Mouse (Mus musculus) heart, postnatal 0 days (tissue): Measurements from ENCODE around the gene Gm37240. TPM values are rescaled to one million over a fixed set of nuclear protein-coding genes. Genes with fewer than 3 reads are reported as not detected.

Source experiments
- ATAC-seq: fragments of 200-750 bp; cut with Nextera tagmentation; 2 replicates; pipeline ENCODE4 v1.8.0; 2017; ENCODE audit warnings: low read depth, moderate number of reproducible peaks, moderate library complexity; ENCODE audit not compliant: insufficient read depth
- DNase-seq: peaks from one replicate; pipeline ENCODE4 v3.0.0-alpha.2; 2016; ENCODE audit warnings: low spot score
- H3K27ac ChIP-seq: fragments of 300-500 bp; sonication (generic); 2 replicates; pipeline ENCODE4 v1.5.1; 2014; ENCODE audit warnings: low read depth, mild to moderate bottlenecking
- H3K27me3 ChIP-seq: fragments of 300-500 bp; sonication (generic); 2 replicates; pipeline ENCODE4 v1.6.1; 2014; ENCODE audit warnings: low read length, mixed read lengths; ENCODE audit not compliant: control insufficient read depth, insufficient read depth
- H3K36me3 ChIP-seq: fragments of 300-500 bp; sonication (generic); replicated peaks from 2 replicates; pipeline ENCODE4 v1.6.1; 2014; ENCODE audit warnings: low read length, mixed read lengths; ENCODE audit not compliant: control insufficient read depth, insufficient read depth
- H3K4me1 ChIP-seq: fragments of 300-500 bp; sonication (generic); 2 replicates; pipeline ENCODE4 v1.6.1; 2014; ENCODE audit warnings: antibody characterized with exemption; ENCODE audit not compliant: control insufficient read depth, insufficient read depth
- H3K4me2 ChIP-seq: fragments of 300-500 bp; sonication (generic); 2 replicates; pipeline ENCODE4 v1.6.1; 2014; ENCODE audit warnings: low read depth, mild to moderate bottlenecking, low read length, moderate library complexity
- H3K4me3 ChIP-seq: fragments of 300-500 bp; sonication (generic); 2 replicates; pipeline ENCODE4 v1.5.1; 2014; ENCODE audit warnings: low read depth, low read length
- H3K9ac ChIP-seq: fragments of 300-500 bp; sonication (generic); replicated peaks from 2 replicates; pipeline ENCODE4 v1.6.1; 2014; ENCODE audit warnings: low read depth, low read length, mixed read lengths
- H3K9me3 ChIP-seq: fragments of 300-500 bp; sonication (generic); replicated peaks from 2 replicates; pipeline ENCODE4 v1.6.1; 2016; ENCODE audit warnings: low read length; ENCODE audit not compliant: control insufficient read depth
- CTCF ChIP-seq: IDR thresholded peaks from 2 replicates; pipeline ENCODE4 v1.5.1; 2016; ENCODE audit warnings: antibody characterized with exemption, control low read depth, low read depth
- EP300 ChIP-seq: IDR thresholded peaks from 2 replicates; pipeline ENCODE4 v1.6.1; 2016; ENCODE audit warnings: antibody characterized with exemption, low read depth
- WGBS: fragments of 180-500 bp; shearing (Covaris S2); extraction: QIAGEN DNeasy Blood & Tissue Kit; methylation state at CpG from one replicate; pipeline ENCODE4 v1.1.7; 2014; 5-methylcytosine and 5-hydroxymethylcytosine counted together
- polyA plus RNA-seq: library from polyadenylated mRNA; unstranded; fragments of >200 nt; fragmentation: Nextera tagmentation; extraction: Ambion mirVana; gene quantifications from 2 replicates; pipeline ENCODE4 v1.2.1, GENCODE M21; 2015
- total RNA-seq: library from RNA; depleted of rRNA; stranded (reverse); fragments of >200 nt; gene quantifications from 2 replicates; pipeline ENCODE4 v1.2.3, GENCODE M21; 2014; ENCODE audit warnings: low replicate concordance

Gm37240 gene
- total and polyA plus RNA-seq, 2 experiments from 2014 or later, result 21.7 to 72.1 TPM

GRCm38 (mm10) chr3:85080882-85081558, 806.3 kb downstream of the Gm37240 start:
- no peak overlapping the region for H3K27ac ChIP-seq
- H3K9ac ChIP-seq, result no peak overlapping the region
- no peak for ATAC-seq
- no peaks in the 10 kb centered on the region for H3K36me3 ChIP-seq
- H3K4me1 ChIP-seq, result no peaks in the 10 kb centered on the region
- TF ChIP-seq CTCF, result no peak
- H3K4me3 ChIP-seq, result no peak overlapping the region
- no peaks in the 10 kb centered on the region for H3K9me3 ChIP-seq
- no peaks in the 10 kb centered on the region for H3K27me3 ChIP-seq
- DNase-seq, result no peak
- H3K4me2 ChIP-seq, result no peak overlapping the region
- WGBS, result 81% methylated on average over 21 of the region's 21 CpGs

GRCm38 (mm10) chr3:85064113-85064512, 823.2 kb downstream of the Gm37240 start:
- Histone ChIP-seq H3K9me3 (no peaks in the 10 kb centered on the region), H3K27ac (no peak overlapping the region), H3K36me3 (no peaks in the 10 kb centered on the region), H3K9ac (no peak overlapping the region), H3K27me3 (no peaks in the 10 kb centered on the region), H3K4me2 (no peak overlapping the region), H3K4me3 (no peak overlapping the region), H3K4me1 (no peaks in the 10 kb centered on the region)
- TF ChIP-seq CTCF (no peak), EP300 (no peak)
- WGBS, result 32% methylated on average over 7 of the region's 7 CpGs
- DNase-seq, result peak; percentile 7
- ATAC-seq, result no peak

GRCm38 (mm10) chr3:85060153-85060552, 827.2 kb downstream of the Gm37240 start:
- H3K9me3 ChIP-seq, result no peaks in the 10 kb centered on the region
- no peak for TF ChIP-seq CTCF
- no peak for TF ChIP-seq EP300
- 84% methylated on average over 7 of the region's 7 CpGs for WGBS

GRCm38 (mm10) chr3:85057245-85057644, 830.1 kb downstream of the Gm37240 start:
- Histone ChIP-seq H3K27me3 (no peaks in the 10 kb centered on the region), H3K9ac (no peak overlapping the region), H3K4me1 (no peaks in the 10 kb centered on the region), H3K4me3 (no peak overlapping the region), H3K36me3 (no peaks in the 10 kb centered on the region), H3K4me2 (no peak overlapping the region), H3K27ac (no peak overlapping the region), H3K9me3 (no peaks in the 10 kb centered on the region)
- ATAC-seq (no peak), DNase-seq (no peak)
- 73% methylated on average over 6 of the region's 6 CpGs for WGBS
- TF ChIP-seq EP300, result no peak
- TF ChIP-seq CTCF, result no peak

More at GRCm38 (mm10) chr3:85060153-85060552, 827.2 kb downstream of the Gm37240 start:
- Histone ChIP-seq H3K27ac (no peak overlapping the region), H3K9ac (no peak overlapping the region), H3K4me2 (no peak overlapping the region), H3K4me1 (no peaks in the 10 kb centered on the region), H3K36me3 (no peaks in the 10 kb centered on the region), H3K27me3 (no peaks in the 10 kb centered on the region), H3K4me3 (no peak overlapping the region)
- ATAC-seq (no peak), DNase-seq (no peak)

GRCm38 (mm10) chr3:85053526-85053925, 833.8 kb downstream of the Gm37240 start:
- no peaks in the 10 kb centered on the region for H3K9me3 ChIP-seq
- H3K27ac ChIP-seq, result no peak overlapping the region
- no peaks in the 10 kb centered on the region for H3K4me1 ChIP-seq
- TF ChIP-seq CTCF (no peak), EP300 (no peak)
- H3K4me2 ChIP-seq, result no peak overlapping the region
- H3K36me3 ChIP-seq, result no peaks in the 10 kb centered on the region
- H3K4me3 ChIP-seq, result no peak overlapping the region
- DNase-seq, result no peak
- H3K27me3 ChIP-seq, result no peaks in the 10 kb centered on the region
- H3K9ac ChIP-seq, result no peak overlapping the region
- ATAC-seq, result no peak
- WGBS, result 65% methylated on average over 4 of the region's 4 CpGs

- TF ChIP-seq EP300, result no peak
- no peak overlapping the region for H3K9ac ChIP-seq
- ATAC-seq (no peak), DNase-seq (no peak)
- WGBS, result 29% methylated on average over 1 of the region's 1 CpGs
- H3K4me3 ChIP-seq, result no peak overlapping the region
- H3K4me1 ChIP-seq, result no peaks in the 10 kb centered on the region
- no peaks in the 10 kb centered on the region for H3K27me3 ChIP-seq
- H3K36me3 ChIP-seq, result no peaks in the 10 kb centered on the region
- no peak overlapping the region for H3K27ac ChIP-seq
- no peaks in the 10 kb centered on the region for H3K9me3 ChIP-seq
- no peak overlapping the region for H3K4me2 ChIP-seq
Observed at GRCm38 (mm10) chr3:85052196-85052595, 835.1 kb downstream of the Gm37240 start.
